Mouse (Mus musculus) B cell, adult 62 days (primary cell): Measurements from ENCODE around the gene Eif2s3x. TPM values are rescaled to one million over a fixed set of nuclear protein-coding genes. Genes with fewer than 3 reads are reported as not detected.

Source experiments
- total RNA-seq: library from RNA; stranded (reverse); gene quantifications from 4 replicates; pipeline ENCODE4 v1.2.4, GENCODE M21; 2023

Gene Eif2s3x
- 94.4 to 103 TPM (median 101 TPM) in 4 replicates for total RNA-seq

GRCm38 (mm10) chrX:94212597-94213321, at the start of gene Eif2s3x:
TSS of gene Eif2s3x (minus strand) at chrX:94212862.

GRCm38 (mm10) chrX:94234532-94235189, 22.0 kb upstream of the Eif2s3x start, which contains the start of gene Klhl15:
TSS of gene Klhl15 (plus strand) at chrX:94234599.

Other genes starting within 250 kb of the Eif2s3x start
- not detected in 4 replicates for gene AU015836, start 244.2 kb downstream of the Eif2s3x start, total RNA-seq
- 45.8 to 60.0 TPM (median 54.7 TPM) in 4 replicates for gene Zfx, start 89.2 kb downstream of the Eif2s3x start, total RNA-seq
- gene Klhl15, start 21.7 kb upstream of the Eif2s3x start, total RNA-seq = 22.3 to 25.5 TPM (median 23.4 TPM) in 4 replicates
- gene Fam90a1b, start 153.9 kb upstream of the Eif2s3x start, total RNA-seq = 0.33 to 0.69 TPM (median 0.58 TPM) in 4 replicates
- gene Apoo, start 154.3 kb upstream of the Eif2s3x start, total RNA-seq = 6.4 to 11.1 TPM (median 10.3 TPM) in 4 replicates